Mouse (Mus musculus) lung, embryonic 14.5 days (tissue): ENCODE measurements around the gene Clcc1. TPM values are rescaled to one million over a fixed set of nuclear protein-coding genes. Genes with fewer than 3 reads are reported as not detected.

Source experiments
- ATAC-seq: fragments of 200-750 bp; cut with Nextera tagmentation; 2 replicates; pipeline ENCODE4 v1.8.0; 2017; ENCODE audit warnings: mild to moderate bottlenecking, moderate TSS enrichment, moderate library complexity; ENCODE audit not compliant: insufficient read depth
- DNase-seq: peaks from one replicate; pipeline ENCODE4 v3.0.0-alpha.2; 2015
- H3K27ac ChIP-seq: fragments of 300-500 bp; sonication (generic); 2 replicates; pipeline ENCODE4 v1.5.1; 2014; ENCODE audit warnings: low read depth, mild to moderate bottlenecking, moderate library complexity
- H3K27me3 ChIP-seq: fragments of 300-500 bp; sonication (generic); 2 replicates; pipeline ENCODE4 v1.6.1; 2014; ENCODE audit warnings: low read length, control low read depth; ENCODE audit not compliant: insufficient read depth
- H3K36me3 ChIP-seq: fragments of 300-500 bp; sonication (generic); 2 replicates; pipeline ENCODE4 v1.6.1; 2014; ENCODE audit warnings: control low read depth; ENCODE audit not compliant: insufficient read depth
- H3K4me1 ChIP-seq: fragments of 300-500 bp; sonication (generic); 2 replicates; pipeline ENCODE4 v1.6.1; 2014; ENCODE audit warnings: antibody characterized with exemption, control low read depth; ENCODE audit not compliant: insufficient read depth
- H3K4me2 ChIP-seq: fragments of 300-500 bp; sonication (generic); 2 replicates; pipeline ENCODE4 v1.6.1; 2014; ENCODE audit warnings: mild to moderate bottlenecking
- H3K4me3 ChIP-seq: fragments of 300-500 bp; sonication (generic); 2 replicates; pipeline ENCODE4 v1.5.1; 2014; ENCODE audit warnings: low read depth, low read length
- H3K9ac ChIP-seq: fragments of 300-500 bp; sonication (generic); 2 replicates; pipeline ENCODE4 v1.6.1; 2014
- H3K9me3 ChIP-seq: fragments of 300-500 bp; sonication (generic); 2 replicates; pipeline ENCODE4 v1.6.1; 2016; ENCODE audit warnings: low read depth, low read length, control low read depth
- CTCF ChIP-seq: IDR thresholded peaks from 2 replicates; pipeline ENCODE4 v1.5.1; 2016; ENCODE audit warnings: antibody characterized with exemption, low read depth
- WGBS: fragments of 180-500 bp; shearing (Covaris S2); extraction: QIAGEN DNeasy Blood & Tissue Kit; methylation state at CpG from one replicate; pipeline ENCODE4 v1.1.7; 2014; 5-methylcytosine and 5-hydroxymethylcytosine counted together
- polyA plus RNA-seq: library from polyadenylated mRNA; unstranded; fragments of >200 nt; fragmentation: Nextera tagmentation; extraction: Ambion mirVana; gene quantifications from 2 replicates; pipeline ENCODE4 v1.2.1, GENCODE M21; 2014

Gene Clcc1
- polyA plus RNA-seq, 1 experiment from 2014 or later: 85.9 TPM

- TF ChIP-seq CTCF: no peak
- DNase-seq (no peak), ATAC-seq (no peak)
- no peak overlapping the region for H3K27ac ChIP-seq
- H3K9ac ChIP-seq: no peak overlapping the region
- H3K27me3 ChIP-seq: no peaks in the 10 kb centered on the region
- H3K4me3 ChIP-seq: no peak overlapping the region
- WGBS: 97% methylated on average over 7 of the region's 7 CpGs
- H3K9me3 ChIP-seq: no peaks in the 10 kb centered on the region
- H3K36me3 ChIP-seq: peaks cover 81% of the 10 kb centered on the region
- H3K4me2 ChIP-seq: no peak overlapping the region
- H3K4me1 ChIP-seq: no peaks in the 10 kb centered on the region
These were observed 32.0 kb downstream of the Clcc1 start for GRCm38 (mm10) chr3:108685701-108686100.

- ATAC-seq (no peak), DNase-seq (no peak)
- no peaks in the 10 kb centered on the region for H3K9me3 ChIP-seq
- no peak for TF ChIP-seq CTCF
- H3K36me3 ChIP-seq: peaks cover 57% of the 10 kb centered on the region
- H3K27me3 ChIP-seq: no peaks in the 10 kb centered on the region
- H3K4me2 ChIP-seq: no peak overlapping the region
- H3K9ac ChIP-seq: no peak overlapping the region
- WGBS: 78% methylated on average over 6 of the region's 6 CpGs
- H3K27ac ChIP-seq: no peak overlapping the region
- no peaks in the 10 kb centered on the region for H3K4me1 ChIP-seq
- H3K4me3 ChIP-seq: no peak overlapping the region
These were observed 35.3 kb downstream of the Clcc1 start for GRCm38 (mm10) chr3:108689015-108689441.

- Histone ChIP-seq H3K9me3 (no peaks in the 10 kb centered on the region), H3K27me3 (no peaks in the 10 kb centered on the region), H3K4me3 (no peak overlapping the region), H3K36me3 (peaks cover 56% of the 10 kb centered on the region), H3K4me1 (no peaks in the 10 kb centered on the region), H3K9ac (no peak overlapping the region), H3K4me2 (no peak overlapping the region), H3K27ac (no peak overlapping the region)
- ATAC-seq (no peak), DNase-seq (no peak)
- 77% methylated on average over 8 of the region's 8 CpGs for WGBS
- no peak for TF ChIP-seq CTCF
These were observed 35.7 kb downstream of the Clcc1 start for GRCm38 (mm10) chr3:108689446-108689845.

GRCm38 (mm10) chr3:108689979-108690378, 36.3 kb downstream of the Clcc1 start:
- Histone ChIP-seq H3K4me2 (no peak overlapping the region), H3K4me1 (no peaks in the 10 kb centered on the region), H3K27me3 (no peaks in the 10 kb centered on the region), H3K36me3 (peaks cover 58% of the 10 kb centered on the region), H3K9ac (no peak overlapping the region), H3K4me3 (no peak overlapping the region), H3K27ac (no peak overlapping the region), H3K9me3 (no peaks in the 10 kb centered on the region)
- DNase-seq: peak; percentile 34
- WGBS: 55% methylated on average over 4 of the region's 4 CpGs
- TF ChIP-seq CTCF: no peak
- no peak for ATAC-seq

- Histone ChIP-seq H3K27me3 (no peaks in the 10 kb centered on the region), H3K4me2 (no peak overlapping the region), H3K9me3 (no peaks in the 10 kb centered on the region), H3K4me1 (no peaks in the 10 kb centered on the region), H3K27ac (no peak overlapping the region), H3K36me3 (peaks cover 67% of the 10 kb centered on the region), H3K9ac (no peak overlapping the region), H3K4me3 (no peak overlapping the region)
- no peak for TF ChIP-seq CTCF
- ATAC-seq: peak; percentile 88
- WGBS: 62% methylated on average over 9 of the region's 9 CpGs
- peak; percentile 59 for DNase-seq
These were observed 40.6 kb downstream of the Clcc1 start for GRCm38 (mm10) chr3:108694321-108694720.

- no peak for ATAC-seq
- no peaks in the 10 kb centered on the region for H3K4me1 ChIP-seq
- WGBS: 85% methylated on average over 8 of the region's 8 CpGs
- DNase-seq: no peak
- no peak overlapping the region for H3K4me3 ChIP-seq
- H3K9me3 ChIP-seq: no peaks in the 10 kb centered on the region
- H3K27ac ChIP-seq: no peak overlapping the region
- H3K9ac ChIP-seq: no peak overlapping the region
- H3K4me2 ChIP-seq: no peak overlapping the region
- no peak for TF ChIP-seq CTCF
- peaks cover 88% of the 10 kb centered on the region for H3K36me3 ChIP-seq
- no peaks in the 10 kb centered on the region for H3K27me3 ChIP-seq
These were observed 44.9 kb downstream of the Clcc1 start for GRCm38 (mm10) chr3:108698662-108699061.

GRCm38 (mm10) chr3:108699786-108700185, 46.1 kb downstream of the Clcc1 start:
- Histone ChIP-seq H3K27me3 (no peaks in the 10 kb centered on the region), H3K9ac (no peak overlapping the region), H3K4me2 (no peak overlapping the region), H3K4me1 (no peaks in the 10 kb centered on the region), H3K36me3 (peaks cover 77% of the 10 kb centered on the region), H3K4me3 (no peak overlapping the region), H3K9me3 (no peaks in the 10 kb centered on the region), H3K27ac (no peak overlapping the region)
- TF ChIP-seq CTCF: no peak
- WGBS: 88% methylated on average over 4 of the region's 4 CpGs
- DNase-seq (no peak), ATAC-seq (no peak)

GRCm38 (mm10) chr3:108701256-108701655, 47.5 kb downstream of the Clcc1 start:
- peak; percentile 68 for DNase-seq
- no peak overlapping the region for H3K27ac ChIP-seq
- H3K9ac ChIP-seq: no peak overlapping the region
- 85% methylated on average over 1 of the region's 1 CpGs for WGBS
- no peaks in the 10 kb centered on the region for H3K9me3 ChIP-seq
- H3K4me2 ChIP-seq: no peak overlapping the region
- H3K36me3 ChIP-seq: peaks cover 65% of the 10 kb centered on the region
- H3K4me1 ChIP-seq: no peaks in the 10 kb centered on the region
- H3K27me3 ChIP-seq: no peaks in the 10 kb centered on the region
- TF ChIP-seq CTCF: peak; percentile 59
- ATAC-seq: no peak
- no peak overlapping the region for H3K4me3 ChIP-seq
